Mouse (Mus musculus) neural tube, embryonic 11.5 days (tissue): Measurements from ENCODE around the gene R3hdm4. TPM values are rescaled to one million over a fixed set of nuclear protein-coding genes. Genes with fewer than 3 reads are reported as not detected.
A peak's percentile ranks its signal among the peaks of the same experiment; 100 is the strongest.

Source experiments
- ATAC-seq: fragments of 200-750 bp; cut with Nextera tagmentation; 2 replicates; pipeline ENCODE4 v1.8.0; 2017; ENCODE audit warnings: moderate number of reproducible peaks, mild to moderate bottlenecking, moderate TSS enrichment, moderate library complexity; ENCODE audit not compliant: insufficient read depth, low FRiP score, low TSS enrichment
- DNase-seq: peaks from one replicate; pipeline ENCODE4 v3.0.0-alpha.2; 2015; ENCODE audit warnings: low spot score
- H3K27ac ChIP-seq: fragments of 300-500 bp; sonication (generic); 2 replicates; pipeline ENCODE4 v1.5.1; 2014; ENCODE audit warnings: low read depth, mild to moderate bottlenecking, low read length
- H3K27me3 ChIP-seq: fragments of 300-500 bp; sonication (generic); 2 replicates; pipeline ENCODE4 v1.6.1; 2014; ENCODE audit warnings: mild to moderate bottlenecking, low read length, mixed read lengths; ENCODE audit not compliant: control insufficient read depth, insufficient read depth
- H3K36me3 ChIP-seq: fragments of 300-500 bp; sonication (generic); 2 replicates; pipeline ENCODE4 v1.6.1; 2014; ENCODE audit warnings: mild to moderate bottlenecking, low read length, moderate library complexity, mixed read lengths; ENCODE audit not compliant: control insufficient read depth, insufficient read depth
- H3K4me1 ChIP-seq: fragments of 300-500 bp; sonication (generic); 2 replicates; pipeline ENCODE4 v1.6.1; 2014; ENCODE audit warnings: low read length, mixed read lengths; ENCODE audit not compliant: control insufficient read depth, insufficient read depth
- H3K4me2 ChIP-seq: fragments of 300-500 bp; sonication (generic); 2 replicates; pipeline ENCODE4 v1.6.1; 2014; ENCODE audit warnings: low read depth, mild to moderate bottlenecking, moderate library complexity
- H3K4me3 ChIP-seq: fragments of 300-500 bp; sonication (generic); 2 replicates; pipeline ENCODE4 v1.5.1; 2014; ENCODE audit warnings: low read depth, low read length
- H3K9ac ChIP-seq: fragments of 300-500 bp; sonication (generic); 2 replicates; pipeline ENCODE4 v1.6.1; 2014; ENCODE audit warnings: mild to moderate bottlenecking, low read length
- H3K9me3 ChIP-seq: fragments of 300-500 bp; sonication (generic); 2 replicates; pipeline ENCODE4 v1.6.1; 2016; ENCODE audit warnings: low read length; ENCODE audit not compliant: control insufficient read depth
- WGBS: fragments of 180-500 bp; shearing (Covaris S2); extraction: QIAGEN DNeasy Blood & Tissue Kit; methylation state at CpG from one replicate; pipeline ENCODE4 v1.1.7; 2014; 5-methylcytosine and 5-hydroxymethylcytosine counted together
- polyA plus RNA-seq: library from polyadenylated mRNA; unstranded; fragments of >200 nt; fragmentation: Nextera tagmentation; extraction: Ambion mirVana; gene quantifications from 2 replicates; pipeline ENCODE4 v1.2.1, GENCODE M21; 2014

R3hdm4 gene
- polyA plus RNA-seq, 1 experiment from 2014 or later = 156 TPM

GRCm38 (mm10) chr10:79929967-79930825 lies 9.2 kb upstream of the R3hdm4 start:
- Histone ChIP-seq H3K9me3 (no peaks in the 10 kb centered on the region), H3K4me3 (no peak overlapping the region), H3K27me3 (no peaks in the 10 kb centered on the region), H3K4me2 (no peak overlapping the region), H3K4me1 (peaks cover 39% of the 10 kb centered on the region), H3K9ac (no peak overlapping the region), H3K36me3 (peaks cover 6% of the 10 kb centered on the region), H3K27ac (no peak overlapping the region)
- no peak for ATAC-seq
- no peak for DNase-seq
- WGBS = 88% methylated on average over 18 of the region's 18 CpGs

DNA sequence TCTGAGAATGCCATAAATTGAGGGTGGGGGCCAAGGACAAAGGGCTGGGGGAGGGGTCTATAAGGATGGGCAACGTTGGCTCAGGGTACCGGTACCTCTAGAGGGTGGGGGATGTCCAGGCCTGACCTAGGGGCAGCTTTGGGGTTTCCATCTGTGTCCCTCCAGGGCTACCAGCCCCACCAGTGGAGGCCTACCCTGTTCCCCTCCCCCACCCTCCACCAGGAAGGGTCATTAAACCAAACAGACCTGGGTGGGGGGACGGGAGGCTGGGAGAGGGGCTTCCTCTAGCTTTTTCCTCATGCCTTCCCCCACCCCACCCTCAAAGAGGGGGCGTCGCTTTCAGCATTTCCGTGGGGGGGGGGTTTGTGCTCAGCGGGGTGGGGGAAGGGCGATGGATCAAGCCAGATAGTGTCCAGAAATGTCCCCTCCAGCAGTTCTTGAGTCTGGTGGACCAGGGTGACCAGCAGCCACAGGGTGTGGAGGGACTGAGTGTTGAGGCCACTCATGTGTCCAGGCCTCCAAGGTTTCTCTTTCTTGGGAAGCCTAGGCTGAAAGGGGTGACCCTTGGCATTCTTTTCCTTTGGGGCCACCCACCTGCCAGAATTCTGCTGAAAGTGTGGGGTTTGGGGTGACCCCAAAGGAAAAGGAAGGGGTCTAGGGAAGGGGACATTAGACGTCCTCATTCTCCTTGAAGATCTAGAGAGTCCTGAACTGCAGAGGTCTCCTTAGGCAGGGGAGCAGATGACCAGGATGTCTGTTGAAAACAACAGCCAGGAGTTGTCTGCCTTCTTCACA lies 8.1 kb upstream of the R3hdm4 start:
- Histone ChIP-seq H3K9ac (peak overlapping the region; percentile 74), H3K36me3 (peaks cover 6% of the 10 kb centered on the region), H3K9me3 (no peaks in the 10 kb centered on the region), H3K4me3 (peak overlapping the region; percentile 65), H3K4me2 (peak overlapping the region; percentile 56), H3K4me1 (peaks cover 39% of the 10 kb centered on the region), H3K27ac (peak overlapping the region; percentile 86), H3K27me3 (no peaks in the 10 kb centered on the region)
- ATAC-seq (no peak), DNase-seq (no peak)
- 17% methylated on average over 9 of the region's 9 CpGs for WGBS

DNA sequence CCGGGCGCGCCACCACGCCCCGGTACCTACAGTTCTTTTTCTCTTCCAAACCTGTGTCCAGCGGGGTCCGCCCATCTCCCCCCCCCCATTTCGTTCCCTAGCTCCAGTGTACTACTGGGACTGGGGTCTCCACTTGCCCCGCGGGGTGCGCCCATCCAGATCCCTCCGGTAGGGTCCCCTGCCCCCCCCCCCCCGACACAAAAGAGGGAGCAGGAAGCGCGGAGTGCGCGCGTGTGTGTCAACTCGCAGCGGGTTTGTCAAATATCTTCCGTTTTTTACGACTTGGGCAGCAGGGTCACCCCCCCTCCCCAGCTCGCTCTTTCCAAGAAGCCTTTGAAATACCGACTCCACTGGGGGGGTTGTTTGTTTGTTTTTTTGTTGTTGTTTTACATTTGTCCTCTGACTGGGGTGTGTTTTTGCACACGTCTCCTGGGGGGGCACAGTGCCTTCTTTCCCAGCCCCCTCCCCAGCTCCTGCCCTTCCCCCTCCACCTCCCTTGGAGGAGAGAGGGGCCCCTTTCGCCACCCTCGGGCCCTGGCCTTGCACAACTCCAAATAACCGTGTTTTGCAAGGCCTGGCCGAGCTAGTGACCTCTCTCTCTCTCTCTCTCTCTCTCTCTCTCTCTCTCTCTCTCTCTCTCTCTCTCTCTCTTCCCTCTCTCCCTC lies 7.2 kb upstream of the R3hdm4 start:
- Histone ChIP-seq H3K4me3 (peak overlapping the region; percentile 65), H3K36me3 (peaks cover 6% of the 10 kb centered on the region), H3K9me3 (no peaks in the 10 kb centered on the region), H3K4me1 (peaks cover 33% of the 10 kb centered on the region), H3K27ac (peak overlapping the region; percentile 86), H3K9ac (peak overlapping the region; percentile 74), H3K4me2 (peak overlapping the region; percentile 56), H3K27me3 (peaks cover 5% of the 10 kb centered on the region)
- DNase-seq = peak; percentile 48
- no peak for ATAC-seq
- WGBS = 0% methylated on average over 28 of the region's 29 CpGs

GRCm38 (mm10) chr10:79927324-79928029 lies 6.5 kb upstream of the R3hdm4 start:
- ATAC-seq (peak; percentile 10), DNase-seq (peak; percentile 75)
- Histone ChIP-seq H3K36me3 (peaks cover 6% of the 10 kb centered on the region), H3K9me3 (no peaks in the 10 kb centered on the region), H3K9ac (peak overlapping the region; percentile 74), H3K27ac (peak overlapping the region; percentile 86), H3K4me3 (peak overlapping the region; percentile 65), H3K4me2 (peak overlapping the region; percentile 56), H3K27me3 (peaks cover 12% of the 10 kb centered on the region), H3K4me1 (peaks cover 26% of the 10 kb centered on the region)
- WGBS = under 1% methylated on average over 54 of the region's 54 CpGs

- DNase-seq (peak; percentile 95), ATAC-seq (peak; percentile 69)
- H3K9me3 ChIP-seq = no peaks in the 10 kb centered on the region
- peaks cover 19% of the 10 kb centered on the region for H3K27me3 ChIP-seq
- peak within 1 kb of the TSS; percentile 86 for H3K27ac ChIP-seq
- peak within 1 kb of the TSS; percentile 65 for H3K4me3 ChIP-seq
- peaks cover 23% of the 10 kb centered on the region for H3K4me1 ChIP-seq
- peaks cover 2% of the 10 kb centered on the region; the same call in 1 of the 2 replicates for H3K36me3 ChIP-seq
- WGBS = under 1% methylated on average over 63 of the region's 63 CpGs
- H3K4me2 ChIP-seq = peak within 1 kb of the TSS; percentile 56
- peak within 1 kb of the TSS; percentile 74 for H3K9ac ChIP-seq
Measured at GRCm38 (mm10) chr10:79926491-79927323, 5.7 kb upstream of the R3hdm4 start, which contains the start of gene Arid3a. Arid3a (plus strand) TSS chr10:79927043.

DNA sequence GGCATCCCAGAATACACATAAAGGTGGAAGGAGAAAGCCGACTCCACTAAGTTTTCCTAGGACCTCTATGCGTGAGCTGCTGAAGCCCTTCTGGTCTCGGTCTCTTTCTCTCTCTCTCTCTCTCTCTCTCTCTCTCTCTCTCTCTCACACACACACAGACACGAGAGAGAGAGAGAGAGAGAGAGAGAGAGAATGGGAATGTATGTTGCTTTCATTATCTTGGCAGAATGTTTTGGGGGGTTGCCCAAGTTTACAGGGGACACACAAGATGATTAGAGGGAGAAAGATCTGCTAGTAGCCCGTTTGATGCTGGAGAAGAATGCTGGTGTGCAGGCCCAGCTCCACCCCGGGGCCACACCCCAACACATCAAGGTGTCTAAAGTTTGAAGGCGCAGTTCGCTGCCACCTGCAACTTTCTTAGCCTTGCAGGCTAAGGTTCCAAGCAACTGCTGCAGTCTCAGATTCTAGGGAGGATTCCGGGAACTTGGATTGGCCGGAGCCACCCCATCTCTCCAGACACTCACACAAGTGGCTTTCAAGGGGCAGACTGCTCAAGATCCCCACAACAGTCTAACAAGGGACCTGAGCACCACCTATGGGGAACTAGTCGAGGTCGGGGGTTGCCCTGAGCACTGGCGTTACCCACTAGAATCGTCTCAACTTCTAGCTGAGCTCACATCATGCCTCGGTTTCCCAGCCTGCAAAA lies 4.9 kb upstream of the R3hdm4 start:
- peak overlapping the region; percentile 49; the same call in 1 of the 2 replicates for H3K27ac ChIP-seq
- DNase-seq = no peak

GRCm38 (mm10) chr10:79924998-79925784 lies 4.2 kb upstream of the R3hdm4 start:
- Histone ChIP-seq H3K36me3 (no peaks in the 10 kb centered on the region), H3K27ac (no peak overlapping the region), H3K9me3 (no peaks in the 10 kb centered on the region), H3K4me2 (no peak overlapping the region), H3K4me1 (peaks cover 30% of the 10 kb centered on the region), H3K9ac (no peak overlapping the region), H3K27me3 (peaks cover 35% of the 10 kb centered on the region), H3K4me3 (no peak overlapping the region)
- peak; percentile 89 for DNase-seq
- 12% methylated on average over 29 of the region's 29 CpGs for WGBS
- no peak for ATAC-seq

More for the DNA sequence above, 4.9 kb upstream of the R3hdm4 start:
- Histone ChIP-seq H3K9ac (peak overlapping the region; percentile 69), H3K36me3 (peaks cover 2% of the 10 kb centered on the region; the same call in 1 of the 2 replicates), H3K27me3 (peaks cover 27% of the 10 kb centered on the region), H3K4me2 (peak overlapping the region; percentile 56), H3K9me3 (no peaks in the 10 kb centered on the region), H3K4me1 (peaks cover 25% of the 10 kb centered on the region), H3K4me3 (peak overlapping the region; percentile 65)
- WGBS = 15% methylated on average over 15 of the region's 15 CpGs
- ATAC-seq = no peak; the same call in 1 of the 2 replicates
